Mouse (Mus musculus) cerebellum, postnatal 25 days (tissue): ENCODE data around the gene Krtap17-1.

Source experiments
- DNase-seq, 2 experiments: peaks; one replicate each; pipeline ENCODE4 v3.0.0; 2021; ENCODE audit warnings: mixed read lengths in 2 of 2

The Krtap17-1 gene

DNA sequence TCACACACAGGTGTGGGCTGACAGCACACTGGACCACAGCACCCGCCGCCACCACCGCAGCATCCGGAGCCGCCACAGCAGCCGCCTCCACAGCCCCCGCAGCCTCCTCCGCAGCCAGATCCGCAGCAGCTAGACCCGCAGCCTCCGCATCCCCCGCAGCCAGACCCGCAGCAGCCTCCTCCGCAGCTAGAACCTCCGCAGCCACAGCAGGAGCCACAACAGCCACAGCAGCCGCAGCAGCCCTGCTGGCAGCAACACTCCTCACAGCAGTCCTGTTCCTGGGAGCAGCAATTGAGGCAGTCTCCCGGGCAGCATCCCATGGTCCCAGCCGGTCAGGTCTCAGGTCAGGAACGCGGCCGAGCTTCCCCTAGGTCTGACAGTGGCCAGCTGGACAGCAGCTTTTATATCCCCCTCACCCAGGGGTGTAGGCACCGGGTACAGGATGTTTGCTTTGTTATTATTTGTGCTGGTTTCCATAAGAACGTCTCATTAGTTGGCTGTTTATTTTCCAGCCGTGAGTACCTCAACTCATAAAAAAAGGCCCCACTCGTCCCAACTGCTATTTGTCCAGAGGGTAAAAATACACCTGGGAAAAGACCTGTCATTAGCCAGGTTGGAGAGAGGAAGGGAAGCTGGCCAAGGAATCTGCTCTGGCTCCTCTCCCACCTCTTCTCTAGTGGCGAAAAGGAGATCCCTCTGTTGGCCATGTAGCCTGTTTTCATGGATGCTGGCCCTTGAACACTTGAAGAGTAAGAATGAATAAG lies at the start of gene Krtap17-1:
Krtap17-1 (minus strand) TSS at position 375 of the 764 bp plus-strand sequence.
- peak; percentile 14 to 19 for DNase-seq

DNA sequence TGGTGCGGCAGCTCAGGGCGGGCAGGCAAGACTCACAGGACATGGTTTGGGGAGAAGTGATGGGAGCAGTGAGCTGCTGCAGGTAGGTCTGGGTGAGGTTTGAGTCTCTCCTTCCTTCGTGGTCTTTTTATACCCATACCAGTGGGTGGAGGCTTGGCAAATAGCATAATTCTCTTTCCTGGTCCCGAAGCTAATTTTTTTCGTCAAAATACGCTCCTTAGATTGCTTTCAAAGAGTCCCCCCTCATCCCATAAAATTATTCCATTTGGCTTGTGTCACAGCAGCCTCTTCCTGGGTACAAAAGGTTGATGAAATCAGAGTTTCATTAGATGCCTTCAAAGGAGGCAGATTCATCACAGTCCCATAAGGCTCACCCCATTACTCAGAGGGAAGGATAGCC lies 47.7 kb upstream of the Krtap17-1 start, which contains the start of gene Krt34:
Krt34 (minus strand) TSS at position 101 of the 400 bp plus-strand sequence.
- DNase-seq, result no peak

DNA sequence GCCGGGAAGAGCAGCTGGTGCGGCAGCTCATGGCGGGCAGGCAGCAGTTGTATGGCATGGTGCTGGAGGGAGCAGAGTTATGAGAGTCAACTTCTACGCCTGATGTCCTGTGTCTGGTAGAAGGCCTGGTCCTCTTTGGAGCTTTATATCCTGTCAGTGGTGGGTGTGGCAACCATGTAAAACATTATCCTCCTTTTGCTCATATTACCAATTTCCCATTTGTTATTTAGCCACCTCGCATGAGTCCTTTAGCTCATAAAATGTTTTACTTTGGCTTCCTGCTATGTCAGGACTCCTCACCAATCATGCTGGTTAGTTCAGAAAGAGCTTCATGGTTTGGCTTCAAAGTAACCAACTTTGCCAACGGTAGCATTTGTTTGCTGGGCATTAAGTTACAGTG lies 36.0 kb upstream of the Krtap17-1 start, which contains the start of gene Krt33b:
Krt33b (minus strand) TSS at position 101 of the 400 bp plus-strand sequence.
- DNase-seq, result no peak

DNA sequence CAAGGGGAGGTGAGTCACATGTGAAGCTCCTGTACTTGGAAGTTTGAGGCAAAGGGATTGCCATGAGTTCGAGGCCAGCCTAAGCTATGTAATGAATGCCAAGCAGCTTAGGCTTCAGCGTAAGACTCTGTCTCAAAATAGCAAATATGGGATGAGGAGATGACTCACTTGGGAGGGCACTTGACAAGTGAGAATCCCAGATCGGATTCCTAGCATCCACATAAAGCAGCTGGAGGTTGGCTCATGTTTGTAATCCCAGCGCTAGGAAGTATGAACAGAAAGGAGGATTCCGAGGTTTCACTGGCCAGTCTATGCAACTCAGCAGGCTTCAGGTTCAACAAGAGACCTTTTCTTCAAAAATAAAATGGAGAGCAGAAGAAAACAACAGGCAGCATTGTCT lies 27.6 kb upstream of the Krtap17-1 start:
- DNase-seq, result no peak

DNA sequence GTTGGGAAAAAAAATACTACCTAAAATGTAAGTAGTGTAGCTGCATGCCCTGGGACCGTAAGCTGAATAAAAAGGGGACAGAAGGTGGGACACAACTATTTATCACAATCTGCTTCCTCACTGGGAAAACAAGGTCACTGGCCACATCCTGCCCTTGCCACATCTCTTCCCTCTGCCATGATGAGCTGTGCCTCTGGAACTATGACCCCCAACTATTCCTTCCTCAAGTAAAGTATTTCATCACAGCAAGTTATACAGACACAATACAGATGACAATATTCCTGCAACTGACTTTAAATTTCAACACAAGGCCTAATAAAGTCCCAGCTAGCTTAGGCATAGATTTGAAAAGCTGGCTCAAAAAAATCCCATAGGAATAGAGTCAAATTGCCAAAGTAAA lies 25.7 kb upstream of the Krtap17-1 start:
- DNase-seq, result no peak

DNA sequence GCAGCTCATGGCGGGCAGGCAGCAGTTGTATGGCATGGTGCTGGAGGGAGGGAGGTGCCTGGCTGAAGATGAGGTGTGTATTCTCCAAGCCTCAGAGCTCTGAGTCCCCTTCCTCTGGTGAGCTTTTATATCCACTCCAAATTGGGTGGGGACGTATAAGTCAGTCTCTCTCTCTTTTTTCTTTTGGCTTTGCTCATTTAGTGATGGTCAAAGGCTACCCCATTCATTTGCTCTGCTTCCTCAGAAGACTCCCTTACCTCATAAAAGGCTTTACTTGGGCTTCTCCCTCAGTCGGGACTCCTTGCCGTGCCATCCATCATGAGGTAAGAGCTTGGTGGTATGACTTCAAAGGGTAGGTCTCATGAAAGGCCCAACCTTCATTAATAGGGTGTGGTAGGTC lies 22.3 kb upstream of the Krtap17-1 start, which contains the start of gene Krt33a:
Krt33a (minus strand) TSS at position 101 of the 400 bp plus-strand sequence.
- no peak for DNase-seq

DNA sequence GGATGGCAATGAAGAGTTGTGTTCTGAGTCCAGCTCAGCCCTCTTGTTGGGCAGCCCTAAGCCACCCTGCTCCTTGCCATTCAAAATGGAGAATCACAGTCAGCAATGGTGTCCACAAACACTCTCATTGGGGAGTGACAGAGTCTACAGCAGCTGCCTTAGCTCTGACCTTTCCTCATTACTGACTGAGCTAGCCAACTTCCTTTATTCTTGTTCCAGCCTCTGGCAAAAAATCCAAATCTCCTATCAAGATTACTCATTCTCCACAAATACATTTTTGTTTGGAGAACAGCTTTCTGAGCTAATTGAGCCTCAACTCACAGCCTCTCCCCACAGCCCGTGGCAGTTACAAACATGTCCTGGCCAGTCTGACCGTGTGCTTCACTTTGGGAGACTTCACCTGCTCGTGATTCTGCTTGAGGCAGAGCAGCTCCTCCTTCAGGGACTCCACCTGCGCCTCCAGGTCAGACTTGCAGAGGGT lies 19.9 kb upstream of the Krtap17-1 start:
- no peak for DNase-seq

DNA sequence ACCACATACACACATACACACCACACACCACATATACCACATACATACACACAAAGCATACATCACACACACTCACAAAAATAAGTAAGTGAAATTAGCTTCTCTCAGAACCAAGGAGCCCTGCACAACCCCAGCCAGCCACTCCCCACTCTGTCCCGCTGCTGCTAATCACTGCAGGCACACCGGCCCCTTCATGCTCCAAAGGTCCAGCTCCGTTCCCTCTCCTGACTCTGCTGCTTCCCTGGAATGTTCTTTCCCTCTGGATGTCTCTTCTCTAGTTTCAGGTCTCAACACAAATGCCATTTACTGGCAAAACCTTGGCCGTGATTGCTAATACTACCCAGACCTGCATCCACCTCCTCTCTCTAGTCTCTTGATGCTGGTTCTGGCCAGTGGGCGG lies 16.9 kb upstream of the Krtap17-1 start:
- no peak for DNase-seq

DNA sequence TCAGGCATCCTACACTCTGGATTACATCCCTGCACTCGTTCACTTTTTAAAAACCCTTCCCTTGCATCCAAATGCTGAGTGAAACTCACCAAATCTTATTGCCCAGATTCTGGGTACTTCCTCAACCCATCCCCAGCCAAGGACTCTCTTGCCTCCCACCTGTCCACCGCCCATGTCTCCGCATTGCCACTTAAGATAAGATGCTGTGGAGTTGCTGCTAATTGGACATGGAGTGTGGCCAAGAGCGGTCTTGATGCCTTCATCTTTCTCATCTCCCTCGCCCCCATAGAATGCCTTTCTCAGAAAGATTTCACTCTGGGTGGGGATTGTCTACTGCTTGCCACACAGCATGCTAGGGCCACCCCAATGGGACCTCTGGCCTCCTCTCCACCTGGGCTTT lies 14.5 kb upstream of the Krtap17-1 start:
- DNase-seq, result no peak

DNA sequence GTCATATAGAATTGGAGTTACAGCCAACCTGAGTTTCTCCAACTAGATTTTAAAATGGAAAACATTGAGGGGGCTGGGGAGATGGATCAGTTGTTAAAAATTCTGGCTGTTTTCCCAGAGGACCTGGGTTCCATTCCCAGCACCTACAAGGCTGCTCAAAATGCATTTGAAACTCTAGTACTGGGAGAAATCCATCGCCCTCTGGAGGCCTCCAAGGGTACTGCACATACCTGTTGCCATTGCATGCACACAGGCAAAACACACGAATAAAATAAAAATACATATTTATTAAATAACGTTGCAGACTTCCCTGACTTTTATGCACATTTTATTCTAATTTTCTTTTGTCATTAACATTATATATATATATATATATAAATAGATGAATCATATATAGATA lies 12.8 kb upstream of the Krtap17-1 start:
- no peak for DNase-seq

DNA sequence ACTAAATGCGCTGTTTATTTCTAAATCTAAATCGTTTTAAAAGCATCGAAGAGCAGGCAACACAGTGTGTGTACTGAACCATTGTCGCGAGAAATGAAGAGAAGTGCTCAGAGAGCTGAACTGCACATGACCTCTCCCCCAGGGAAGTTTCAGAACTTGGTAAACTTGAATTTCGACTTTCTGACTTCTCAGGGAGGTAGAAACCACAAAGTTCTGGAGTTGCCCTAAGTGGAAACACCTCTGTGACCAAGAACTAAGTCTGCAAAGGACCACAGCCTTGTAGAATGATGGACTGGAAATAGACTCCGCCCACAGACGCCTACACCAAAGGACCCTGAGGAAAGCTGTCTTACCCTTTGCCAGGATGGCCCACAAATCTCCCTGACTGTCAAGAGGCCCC lies 12.1 kb upstream of the Krtap17-1 start:
- DNase-seq, result no peak

DNA sequence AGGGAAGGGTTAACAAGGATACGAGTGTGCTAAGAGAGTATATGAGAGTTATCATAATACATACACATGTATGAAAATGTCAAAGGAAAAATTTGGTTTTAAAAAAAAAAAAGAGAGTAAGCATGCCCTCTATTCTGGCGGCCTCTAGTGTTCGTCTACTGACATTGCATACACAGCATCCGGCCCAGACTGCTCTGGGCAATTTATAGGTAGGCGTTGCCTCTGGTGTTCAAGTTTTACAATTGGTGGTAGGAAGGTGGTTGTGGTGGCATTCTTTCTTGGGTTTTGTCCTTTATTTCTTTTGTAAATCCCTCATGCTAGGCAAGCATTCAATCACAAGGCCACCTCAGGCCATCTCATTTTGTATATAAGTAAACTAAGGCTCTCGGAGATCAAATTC lies 11.1 kb upstream of the Krtap17-1 start:
- peak; percentile 37 to 72 for DNase-seq

DNA sequence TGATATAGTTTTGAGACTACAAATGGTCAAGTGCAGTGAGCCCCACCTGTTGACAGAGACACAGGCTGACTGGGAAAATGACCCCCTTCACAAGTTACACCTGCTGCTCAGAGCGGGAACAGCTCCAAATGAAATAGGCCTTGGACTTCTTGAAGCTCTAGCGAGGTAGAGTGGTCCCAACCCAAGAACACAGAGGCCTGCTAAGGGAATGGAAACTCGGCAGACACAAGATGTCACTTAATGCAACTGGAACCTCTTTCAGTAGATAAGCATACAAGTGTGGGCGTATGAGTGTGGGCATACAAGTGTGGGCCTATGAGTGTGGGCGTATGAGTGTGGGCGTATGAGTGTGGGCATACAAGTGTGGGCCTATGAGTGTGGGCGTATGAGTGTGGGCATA lies 5.3 kb upstream of the Krtap17-1 start:
- no peak for DNase-seq

DNA sequence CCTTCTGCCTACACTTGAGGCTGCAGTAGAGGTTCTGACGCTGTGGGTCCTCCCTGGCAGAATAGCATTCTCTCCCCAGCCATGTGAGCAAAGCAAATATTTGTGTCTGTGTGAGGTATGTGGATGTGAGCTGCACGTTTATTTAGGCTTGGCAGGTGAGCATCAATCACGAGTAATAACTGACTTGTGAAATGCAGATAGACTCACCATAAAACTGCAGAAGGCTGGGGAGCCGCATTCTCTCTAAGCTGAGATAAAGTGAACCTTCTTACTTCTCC lies 529 bp upstream of the Krtap17-1 start:
- DNase-seq, result no peak

DNA sequence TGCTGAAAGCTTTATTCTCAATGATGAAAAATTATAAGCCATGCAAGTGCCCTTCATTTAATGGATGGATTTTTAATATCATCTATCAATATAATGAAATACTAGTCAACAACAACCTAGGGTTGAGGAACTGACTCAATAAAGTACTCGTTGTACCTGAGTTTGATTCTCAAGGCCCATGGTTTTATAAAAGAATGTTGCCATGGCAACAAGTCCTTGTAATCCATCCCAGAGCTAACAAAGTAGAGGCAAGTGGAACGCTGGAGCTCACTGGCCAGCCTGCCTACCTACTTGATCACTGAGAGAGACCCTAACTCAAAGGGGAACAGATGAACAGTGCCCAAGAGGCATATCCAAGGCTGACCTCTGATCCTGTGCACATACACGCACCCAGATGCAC lies 3.2 kb downstream of the Krtap17-1 start:
- DNase-seq, result no peak

DNA sequence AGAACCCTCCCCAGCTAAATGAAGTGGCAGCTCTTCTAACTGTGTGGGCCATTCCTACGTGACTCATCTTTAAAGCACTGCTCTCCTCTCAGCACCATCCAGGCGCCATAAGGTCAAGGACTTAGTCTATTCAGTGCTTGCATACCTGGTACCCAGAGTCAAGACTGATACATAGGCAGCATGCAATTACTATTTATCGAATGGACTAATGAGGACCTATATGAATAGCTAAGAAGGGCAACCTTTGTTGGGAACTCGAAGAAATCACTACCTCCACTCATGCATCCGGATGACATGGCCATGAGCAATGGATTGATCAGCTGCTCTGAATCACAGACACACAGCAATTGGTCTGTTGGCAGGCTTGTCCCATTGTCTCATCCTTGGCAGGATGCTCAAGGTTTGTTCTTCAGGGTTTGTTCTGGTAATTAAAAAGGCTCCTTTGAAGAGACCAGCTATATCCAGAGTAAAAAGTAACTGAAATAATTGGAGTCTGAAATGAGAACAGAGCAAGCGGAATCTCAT lies 3.9 kb downstream of the Krtap17-1 start:
- DNase-seq, result no peak

DNA sequence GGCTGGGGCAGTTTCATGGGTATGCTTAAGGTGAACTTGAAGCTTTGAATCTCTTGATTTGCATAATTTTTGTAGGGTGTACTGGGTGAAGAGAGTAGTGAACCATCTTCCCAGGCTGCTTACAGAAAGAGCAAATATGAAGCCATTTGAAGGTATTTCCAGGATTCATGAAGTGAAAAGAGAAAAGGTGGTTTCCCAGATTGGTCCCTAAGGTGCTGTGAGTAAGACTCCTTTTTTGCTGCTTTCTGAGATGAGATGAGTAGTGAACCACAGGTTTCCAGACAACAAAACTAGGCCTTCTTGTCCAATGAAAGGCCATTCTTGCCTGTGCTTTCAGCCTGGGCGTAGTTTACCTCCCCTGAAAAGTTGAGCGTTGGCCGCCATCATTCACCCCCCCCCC lies 5.3 kb downstream of the Krtap17-1 start:
- no peak for DNase-seq

DNA sequence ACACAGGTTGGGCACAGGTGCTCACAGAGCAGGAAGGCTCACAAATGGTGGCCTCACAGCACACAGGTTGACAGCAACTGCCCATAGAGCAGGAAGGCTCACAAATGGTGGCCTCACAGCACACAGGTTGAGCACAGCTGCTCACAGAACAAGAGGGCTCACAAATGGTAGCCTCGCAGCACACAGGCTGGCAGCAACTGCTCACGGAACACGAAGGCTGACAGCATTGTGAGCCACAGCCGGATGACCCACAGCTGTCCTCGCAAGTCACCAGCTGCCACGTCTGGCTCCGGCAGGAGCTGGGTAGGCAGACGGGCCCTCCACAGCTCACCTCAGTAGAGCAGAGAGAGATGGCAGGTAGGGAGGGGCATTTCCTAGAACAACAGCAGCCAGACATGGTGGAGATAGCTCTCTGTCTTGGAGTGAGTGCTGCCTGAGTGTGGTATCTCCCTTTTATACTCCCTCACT lies 7.6 kb downstream of the Krtap17-1 start, which contains the start of gene Krtap16-1:
Krtap16-1 (minus strand) TSS at position 418 of the 468 bp plus-strand sequence.
- no peak for DNase-seq

DNA sequence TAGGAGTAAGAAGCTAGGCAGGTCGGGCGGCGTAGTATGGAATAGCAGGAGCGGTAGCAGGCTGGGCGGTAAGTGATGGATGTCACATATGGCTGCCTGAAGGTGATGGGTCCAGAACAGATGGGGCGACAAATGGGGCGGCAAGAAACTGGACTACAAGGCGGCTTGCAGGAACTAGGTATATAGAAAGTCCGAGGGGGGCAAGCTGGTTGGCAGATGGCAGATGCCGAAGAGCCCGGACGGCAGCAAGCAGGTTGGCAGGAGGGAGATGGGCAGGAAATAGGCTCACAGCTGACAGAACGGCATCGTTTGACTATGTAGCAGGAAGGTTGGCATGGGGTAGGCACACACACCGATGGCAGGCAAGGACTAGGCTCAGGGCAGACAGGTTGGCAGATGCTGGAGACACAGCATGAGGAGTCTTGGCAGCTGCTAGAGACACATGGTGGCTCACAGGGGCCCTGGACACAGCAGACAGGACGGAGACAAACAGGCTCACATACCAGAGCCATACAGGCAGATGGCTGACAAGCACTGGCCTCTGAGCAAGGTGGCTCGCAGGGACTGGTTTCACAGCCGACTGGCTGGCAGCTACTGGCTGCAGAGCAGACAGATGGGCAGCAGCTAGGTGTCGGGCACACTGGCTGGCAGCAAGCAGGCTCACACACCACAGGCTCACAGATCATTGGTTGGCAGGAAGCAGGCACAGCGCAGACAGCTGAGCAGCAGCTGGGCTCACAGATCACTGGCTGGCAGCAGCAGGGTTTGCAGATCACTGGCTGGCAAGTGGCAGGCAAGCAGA lies 8.3 kb downstream of the Krtap17-1 start:
- DNase-seq, result peak; percentile 84 to 86

DNA sequence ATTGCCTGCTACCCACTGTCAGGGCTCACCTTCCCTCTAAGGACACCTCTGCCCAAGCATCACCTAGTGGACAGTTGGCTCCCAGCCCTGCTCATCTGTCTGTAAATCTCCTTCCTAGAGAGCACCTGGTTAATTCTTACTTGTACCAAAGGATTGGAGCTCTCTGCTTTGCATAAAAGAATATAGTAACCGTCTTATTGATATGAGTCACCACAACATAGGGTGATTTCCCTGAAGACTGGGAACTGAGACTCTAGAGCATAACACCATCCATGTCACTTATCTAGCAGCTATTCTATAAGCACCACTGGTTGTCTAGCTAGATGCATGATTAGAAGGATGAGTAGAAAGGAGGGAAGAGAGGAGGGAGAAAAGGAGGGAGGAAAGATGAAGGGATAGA lies 10.4 kb downstream of the Krtap17-1 start:
- DNase-seq, result no peak

DNA sequence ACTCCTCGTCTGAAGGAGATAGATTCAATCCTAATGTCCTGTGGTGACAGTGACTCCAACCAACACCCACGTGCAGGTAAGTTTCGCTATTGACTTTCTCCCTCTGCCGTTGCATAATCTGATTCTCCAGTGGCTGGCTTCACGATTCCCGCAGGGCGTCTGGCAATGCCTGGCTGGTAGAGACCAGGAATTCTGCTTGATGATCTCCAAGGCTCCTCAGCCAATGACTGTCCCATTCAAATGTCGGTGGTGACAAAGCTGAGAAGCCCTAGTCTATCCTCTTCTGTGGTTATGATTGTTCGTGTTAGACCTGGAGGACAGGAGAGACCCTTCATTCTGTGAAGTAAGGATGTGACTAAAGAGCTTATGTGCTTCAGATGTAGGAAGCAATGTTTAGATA lies 11.1 kb downstream of the Krtap17-1 start:
- no peak for DNase-seq

DNA sequence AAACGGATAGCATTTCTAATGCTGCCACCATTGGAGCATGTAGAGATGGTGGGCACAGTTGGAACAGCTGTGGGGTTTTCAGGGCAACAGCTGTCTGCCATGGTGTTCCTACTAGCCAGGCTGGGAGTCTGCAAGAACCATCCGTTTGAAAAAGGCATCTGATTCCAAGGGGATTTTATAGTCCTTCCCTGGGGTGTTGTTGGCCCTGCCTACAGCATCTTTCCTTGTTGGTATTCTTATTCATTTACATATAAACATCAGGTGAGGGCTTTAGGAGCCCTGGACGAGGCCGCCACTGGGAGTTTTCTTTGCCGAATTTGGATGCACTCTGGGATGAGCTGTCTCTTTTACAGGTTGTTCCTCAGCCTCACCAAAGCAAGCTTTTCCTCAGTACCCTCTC lies 14.8 kb downstream of the Krtap17-1 start, which contains the start of gene Krtap29-1:
Krtap29-1 (minus strand) TSS at position 101 of the 400 bp plus-strand sequence.
- no peak for DNase-seq

DNA sequence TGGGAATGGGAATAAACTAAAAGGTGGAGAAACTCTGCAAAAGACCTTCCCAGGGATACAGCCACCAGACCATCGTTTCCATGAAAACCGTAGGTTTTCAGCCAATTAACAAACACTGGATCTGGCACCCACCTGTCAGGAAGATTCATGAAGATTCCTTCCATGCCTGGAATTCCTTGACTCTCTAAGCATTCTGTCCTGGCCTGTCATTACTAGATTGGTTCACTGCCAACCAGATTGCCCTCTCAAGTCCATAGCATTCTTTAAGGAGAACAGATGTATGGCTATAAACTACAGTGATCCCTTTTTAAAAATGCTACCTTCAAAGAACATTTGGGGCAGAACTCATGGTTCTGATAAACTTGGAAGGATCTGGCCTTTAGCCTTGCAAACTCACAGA lies 27.8 kb downstream of the Krtap17-1 start:
- DNase-seq, result no peak
